Mouse (Mus musculus) spleen, adult 2 months (tissue): ENCODE measurements around the gene L1cam. TPM values are rescaled to one million over a fixed set of nuclear protein-coding genes. Genes with fewer than 3 reads are reported as not detected.

Experiments
- DNase-seq, 2 experiments: peaks; one replicate each; pipeline versions ENCODE4 v3.0.0 to v3.0.0-alpha.2; 2012 to 2021; ENCODE audit warnings: low spot score in 2 of 2, low read depth in 1 of 2
- H3K27ac ChIP-seq: fragments of 200-500 bp; 2 replicates; pipeline ENCODE4 v1.5.1; 2012; ENCODE audit warnings: low read length, inconsistent platforms; ENCODE audit not compliant: insufficient read depth
- H3K27me3 ChIP-seq: fragments of 200-500 bp; 2 replicates; pipeline ENCODE4 v1.6.1; 2012; ENCODE audit warnings: mild to moderate bottlenecking, moderate library complexity, low read length, inconsistent platforms; ENCODE audit not compliant: control insufficient read depth, insufficient read depth
- H3K36me3 ChIP-seq: fragments of 200-500 bp; 2 replicates; pipeline ENCODE4 v1.6.1; 2012; ENCODE audit warnings: mild to moderate bottlenecking, low read length, inconsistent platforms; ENCODE audit not compliant: control insufficient read depth, insufficient read depth
- H3K4me1 ChIP-seq: fragments of 200-500 bp; 2 replicates; pipeline ENCODE4 v1.6.1; 2011; ENCODE audit warnings: inconsistent platforms; ENCODE audit not compliant: control insufficient read depth, insufficient read depth, insufficient read length
- H3K4me3 ChIP-seq: fragments of 200-500 bp; 2 replicates; pipeline ENCODE4 v1.5.1; 2011; ENCODE audit warnings: mild to moderate bottlenecking, inconsistent platforms; ENCODE audit not compliant: insufficient read depth, insufficient read length; ENCODE audit errors: extremely low read depth
- CTCF ChIP-seq: fragments of 200-500 bp; IDR thresholded peaks from 2 replicates; pipeline ENCODE4 v1.5.1; 2011; ENCODE audit warnings: mild to moderate bottlenecking, inconsistent platforms; ENCODE audit not compliant: insufficient read depth, insufficient read length, insufficient replicate concordance; ENCODE audit errors: extremely low read depth
- POLR2A ChIP-seq: fragments of 200-500 bp; IDR thresholded peaks from 2 replicates; pipeline ENCODE4 v1.6.1; 2011; ENCODE audit warnings: low read depth, low read length, inconsistent platforms
- WGBS: fragments of 180-500 bp; shearing (Covaris S2); methylation state at CpG from one replicate; pipeline ENCODE4 v1.1.7; 2018; 5-methylcytosine and 5-hydroxymethylcytosine counted together
- polyA plus RNA-seq: library from polyadenylated mRNA; depleted of rRNA; stranded (reverse); fragments of >200 nt; gene quantifications from 2 replicates; pipeline ENCODE4 v1.2.3, GENCODE M21; 2012; rRNA removed

L1cam gene
- 4.4 and 5.5 TPM in 2 replicates for polyA plus RNA-seq

- Histone ChIP-seq H3K4me3 (no peak within 1 kb of the TSS), H3K4me1 (no peaks in the 10 kb centered on the region), H3K36me3 (peaks cover 19% of the 10 kb centered on the region), H3K27me3 (no peaks in the 10 kb centered on the region), H3K27ac (no peak within 1 kb of the TSS)
- TF ChIP-seq POLR2A (no peak), CTCF (peak; percentile 7; the same call in 1 of the 2 replicates)
- peak in 1 of 2 experiments; percentile 36 for DNase-seq
- WGBS: 48% methylated on average over 2 of the region's 2 CpGs
Observed at GRCm38 (mm10) chrX:73895719-73896118, at the start of gene L1cam. TSS of gene L1cam (minus strand) at chrX:73896105.

GRCm38 (mm10) chrX:73942294-73942693, 46.4 kb upstream of the L1cam start:
- TF ChIP-seq CTCF (no peak), POLR2A (no peak)
- Histone ChIP-seq H3K4me3 (no peak overlapping the region), H3K27ac (no peak overlapping the region), H3K36me3 (peaks cover 14% of the 10 kb centered on the region), H3K4me1 (no peaks in the 10 kb centered on the region), H3K27me3 (no peaks in the 10 kb centered on the region)
- DNase-seq: no peak
- 83% methylated on average over 2 of the region's 2 CpGs for WGBS

DNA sequence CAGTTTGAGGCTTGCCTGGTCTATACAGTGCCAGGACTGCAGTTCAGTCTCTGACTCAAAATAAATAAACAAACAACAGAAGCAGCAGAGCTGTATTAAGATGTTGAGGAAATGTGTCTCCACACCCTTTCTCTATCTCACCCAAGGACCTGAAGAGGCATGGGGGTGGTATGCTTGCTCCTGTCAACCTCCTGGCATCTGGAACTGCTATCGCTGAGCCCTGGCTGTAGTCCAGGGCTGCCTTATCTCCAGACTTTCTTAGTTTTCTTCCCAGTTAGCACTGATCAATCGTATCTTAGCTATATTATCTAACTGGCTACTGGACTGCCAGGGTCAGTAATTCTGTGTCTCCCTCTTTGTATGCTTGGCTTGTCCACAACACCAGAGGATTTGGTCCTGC, 46.0 kb upstream of the L1cam start:
- Histone ChIP-seq H3K27ac (no peak overlapping the region), H3K4me1 (no peaks in the 10 kb centered on the region), H3K27me3 (no peaks in the 10 kb centered on the region), H3K4me3 (no peak overlapping the region), H3K36me3 (peaks cover 14% of the 10 kb centered on the region)
- TF ChIP-seq POLR2A (no peak), CTCF (no peak)
- WGBS: 77% methylated on average over 2 of the region's 2 CpGs
- DNase-seq: no peak

DNA sequence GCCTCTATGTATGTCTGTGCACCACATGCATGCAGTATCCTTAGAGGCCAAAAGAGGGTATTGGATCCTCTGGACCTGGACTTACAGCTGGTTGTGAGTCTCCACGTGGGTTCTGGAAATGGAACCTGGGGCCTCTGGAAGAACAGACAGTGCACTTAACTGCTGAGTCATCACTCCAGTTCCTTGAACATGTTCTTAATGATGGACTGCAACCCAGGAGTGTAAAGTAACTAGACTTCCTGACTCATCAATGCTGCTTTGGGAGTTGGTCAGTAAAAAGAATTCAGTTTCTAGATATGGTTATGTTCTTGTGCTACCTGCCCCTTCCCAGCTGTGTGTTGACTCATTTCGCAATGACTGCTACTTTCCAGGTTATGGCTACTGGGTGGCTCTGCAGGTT, 36.0 kb upstream of the L1cam start:
- Histone ChIP-seq H3K27ac (no peak overlapping the region), H3K27me3 (no peaks in the 10 kb centered on the region), H3K4me1 (no peaks in the 10 kb centered on the region), H3K4me3 (no peak overlapping the region), H3K36me3 (no peaks in the 10 kb centered on the region)
- 76% methylated on average over 2 of the region's 2 CpGs for WGBS
- TF ChIP-seq CTCF (no peak), POLR2A (no peak)
- no peak for DNase-seq

DNA sequence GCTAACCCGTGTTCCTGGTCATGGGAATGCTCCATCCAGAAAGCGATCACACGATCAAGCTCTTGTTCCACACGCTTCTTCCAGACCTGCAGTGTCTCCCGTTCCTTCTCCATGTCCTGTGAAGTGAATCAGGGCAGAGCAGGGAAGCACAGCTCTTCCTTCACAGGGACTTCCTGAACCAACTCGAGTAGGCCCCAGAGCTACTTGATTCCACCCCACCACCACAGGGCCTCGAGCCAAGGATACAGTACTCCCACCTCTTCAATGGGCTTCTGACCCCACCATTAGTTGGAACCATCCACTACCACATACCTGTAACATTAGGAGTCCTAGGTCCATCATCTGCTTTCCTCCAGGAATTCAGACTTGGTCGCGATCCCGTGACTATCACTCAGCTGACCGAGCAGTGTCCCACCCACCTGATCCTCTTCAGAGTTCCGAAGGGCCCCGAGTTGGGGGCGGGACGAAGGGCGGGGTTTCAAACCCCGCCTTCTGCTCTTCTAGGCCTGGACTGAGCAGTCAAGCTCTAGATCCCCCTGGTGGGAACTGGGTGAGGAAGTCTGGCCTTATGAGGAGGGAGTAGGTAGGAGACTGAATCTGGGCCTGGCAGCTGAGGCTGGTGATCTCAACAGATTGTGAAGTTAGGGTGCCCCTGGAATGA, 34.6 kb upstream of the L1cam start, which contains the start of gene Renbp:
TSS of gene Renbp (minus strand) at position 449 of the 661 bp plus-strand sequence.
- H3K27ac ChIP-seq: no peak within 1 kb of the TSS
- no peaks in the 10 kb centered on the region for H3K27me3 ChIP-seq
- DNase-seq: peak; percentile 53 to 56
- WGBS: 47% methylated on average over 17 of the region's 17 CpGs
- TF ChIP-seq CTCF (no peak), POLR2A (no peak)
- H3K4me1 ChIP-seq: no peaks in the 10 kb centered on the region
- H3K4me3 ChIP-seq: peak within 1 kb of the TSS; percentile 36; the same call in 1 of the 2 replicates
- peaks cover 3% of the 10 kb centered on the region for H3K36me3 ChIP-seq

- peak overlapping the region; percentile 76 for H3K4me3 ChIP-seq
Observed at GRCm38 (mm10) chrX:73922550-73922882, 26.6 kb upstream of the L1cam start.

More at GRCm38 (mm10) chrX:73922550-73922882, 26.6 kb upstream of the L1cam start:
- peak overlapping the region; percentile 79 for H3K27ac ChIP-seq
- H3K4me1 ChIP-seq: no peaks in the 10 kb centered on the region
- H3K36me3 ChIP-seq: peaks cover 4% of the 10 kb centered on the region
- WGBS: 55% methylated on average over 8 of the region's 8 CpGs
- no peaks in the 10 kb centered on the region for H3K27me3 ChIP-seq
- TF ChIP-seq CTCF (no peak), POLR2A (no peak)
- DNase-seq: no peak
